Mouse (Mus musculus) CH12.LX (cell line): Measurements from ENCODE around the gene Ehd1. TPM values are rescaled to one million over a fixed set of nuclear protein-coding genes. Genes with fewer than 3 reads are reported as not detected.

Source experiments
- DNase-seq: peaks from one replicate; pipeline ENCODE4 v3.0.0-alpha.2; 2013; ENCODE audit errors: extremely low read depth
- H3K27ac ChIP-seq: 2 replicates; pipeline ENCODE4 v1.5.1; 2012; ENCODE audit warnings: low read depth, mild to moderate bottlenecking, control low read depth, moderate library complexity; ENCODE audit not compliant: insufficient read depth
- H3K27me3 ChIP-seq: replicated peaks from 2 replicates; pipeline ENCODE3; 2012; ENCODE audit warnings: inconsistent platforms
- H3K36me3 ChIP-seq, 2 experiments: replicated peaks in 1 of 2; 2 replicates each; pipeline versions ENCODE3 to v1.6.1; 2012; ENCODE audit warnings: inconsistent platforms in 1 of 2, low read length in 1 of 2, mild to moderate bottlenecking in 1 of 2, mixed read lengths in 1 of 2, moderate library complexity in 1 of 2; ENCODE audit not compliant: control insufficient read depth in 1 of 2, insufficient read depth in 1 of 2
- H3K4me1 ChIP-seq, 2 experiments: 2 replicates each; pipeline ENCODE4 v1.6.1; 2012; ENCODE audit warnings: inconsistent platforms in 1 of 2, moderate library complexity in 1 of 2; ENCODE audit not compliant: insufficient read depth in 2 of 2, control insufficient read depth in 1 of 2
- H3K4me2 ChIP-seq: 2 replicates; pipeline ENCODE4 v1.6.1; 2012; ENCODE audit warnings: low read depth, mild to moderate bottlenecking, control low read depth; ENCODE audit not compliant: poor library complexity, insufficient read depth, severe bottlenecking
- H3K4me3 ChIP-seq, 3 experiments: fragments of 150-350 bp in 1 of 3; sonication (generic) in 1 of 3; replicated peaks in 1 of 3; 2 replicates each; pipeline versions ENCODE3 to v1.5.1; 2011 to 2012; ENCODE audit warnings: low read depth in 2 of 3, low read length in 2 of 3, mild to moderate bottlenecking in 2 of 3, moderate library complexity in 2 of 3, control low read depth in 1 of 3, improper control_type of control experiment in 1 of 3, inconsistent platforms in 1 of 3, mixed read lengths in 1 of 3; ENCODE audit not compliant: poor library complexity in 1 of 3
- H3K79me2 ChIP-seq: replicated peaks from 2 replicates; pipeline ENCODE4 v1.6.1; 2012; ENCODE audit warnings: mild to moderate bottlenecking, moderate library complexity; ENCODE audit not compliant: control insufficient read depth, poor library complexity, insufficient read depth, severe bottlenecking; ENCODE audit errors: extremely low read depth
- H3K9ac ChIP-seq: 2 replicates; pipeline ENCODE4 v1.6.1; 2012; ENCODE audit warnings: low read depth, mild to moderate bottlenecking, control low read depth, moderate library complexity; ENCODE audit not compliant: insufficient read depth
- H3K9me3 ChIP-seq: replicated peaks from 2 replicates; pipeline ENCODE3; 2012; ENCODE audit warnings: low read length, inconsistent platforms, mixed read lengths
- BHLHE40 ChIP-seq: IDR thresholded peaks from 2 replicates; pipeline ENCODE4 v1.6.1; 2011; ENCODE audit warnings: mild to moderate bottlenecking, low read depth, low read length, improper control_type of control experiment
- CHD1 ChIP-seq: IDR thresholded peaks from 2 replicates; pipeline ENCODE4 v1.6.1; 2012; ENCODE audit warnings: low read depth, low read length, improper control_type of control experiment, inconsistent platforms
- ELF1 ChIP-seq: IDR thresholded peaks from 2 replicates; pipeline ENCODE4 v1.6.1; 2014; ENCODE audit warnings: low read depth, mild to moderate bottlenecking, inconsistent platforms, low read length, improper control_type of control experiment
- EP300 ChIP-seq: IDR thresholded peaks from 2 replicates; pipeline ENCODE4 v1.6.1; 2011; ENCODE audit warnings: low read length, improper control_type of control experiment
- ETS1 ChIP-seq: conservative IDR thresholded peaks from 2 replicates; pipeline ENCODE4 v1.6.1; 2012; ENCODE audit warnings: low read depth, mild to moderate bottlenecking, inconsistent platforms, low read length, improper control_type of control experiment, moderate library complexity
- IRF4 ChIP-seq: IDR thresholded peaks from 2 replicates; pipeline ENCODE4 v1.6.1; 2014; ENCODE audit warnings: low read depth, mild to moderate bottlenecking, inconsistent platforms, low read length, improper control_type of control experiment
- JUND ChIP-seq: conservative IDR thresholded peaks from 2 replicates; pipeline ENCODE4 v1.6.1; 2011; ENCODE audit warnings: low read depth, low read length, improper control_type of control experiment
- KAT2A ChIP-seq: IDR thresholded peaks from 2 replicates; pipeline ENCODE4 v1.6.1; 2012; ENCODE audit warnings: low read length, improper control_type of control experiment, inconsistent platforms; ENCODE audit not compliant: insufficient replicate concordance
- MAFK ChIP-seq: IDR thresholded peaks from 2 replicates; pipeline ENCODE4 v1.6.1; 2011; ENCODE audit warnings: low read length, improper control_type of control experiment; ENCODE audit not compliant: insufficient replicate concordance
- MAX ChIP-seq: IDR thresholded peaks from 2 replicates; pipeline ENCODE4 v1.6.1; 2011; ENCODE audit warnings: low read length, improper control_type of control experiment
- MAZ ChIP-seq: IDR thresholded peaks from 2 replicates; pipeline ENCODE4 v1.6.1; 2012; ENCODE audit warnings: low read depth, mild to moderate bottlenecking, inconsistent platforms, low read length, improper control_type of control experiment, moderate library complexity
- MEF2A ChIP-seq: IDR thresholded peaks from 2 replicates; pipeline ENCODE4 v1.6.1; 2014; ENCODE audit warnings: low read depth, mild to moderate bottlenecking, inconsistent platforms, low read length, improper control_type of control experiment, borderline replicate concordance
- MXI1 ChIP-seq: IDR thresholded peaks from 2 replicates; pipeline ENCODE4 v1.6.1; 2011; ENCODE audit warnings: mild to moderate bottlenecking, low read depth, low read length, improper control_type of control experiment
- MYC ChIP-seq: IDR thresholded peaks from 2 replicates; pipeline ENCODE4 v1.6.1; 2011; ENCODE audit warnings: low read depth, mild to moderate bottlenecking, improper control_type of control experiment, low read length
- NELFE ChIP-seq: IDR thresholded peaks from 2 replicates; pipeline ENCODE4 v1.6.1; 2011; ENCODE audit warnings: low read depth, low read length, improper control_type of control experiment
- NRF1 ChIP-seq: IDR thresholded peaks from 2 replicates; pipeline ENCODE4 v1.6.1; 2014; ENCODE audit warnings: low read depth, mild to moderate bottlenecking, inconsistent platforms, low read length, improper control_type of control experiment, moderate library complexity
- POLR2A ChIP-seq: IDR thresholded peaks from 2 replicates; pipeline ENCODE4 v1.6.1; 2011; ENCODE audit warnings: low read depth, mild to moderate bottlenecking, improper control_type of control experiment, low read length
- RAD21 ChIP-seq: IDR thresholded peaks from 2 replicates; pipeline ENCODE4 v1.6.1; 2011; ENCODE audit warnings: low read depth, mild to moderate bottlenecking, low read length, improper control_type of control experiment, moderate library complexity
- RCOR1 ChIP-seq: conservative IDR thresholded peaks from 2 replicates; pipeline ENCODE4 v1.6.1; 2012; ENCODE audit warnings: low read depth, mild to moderate bottlenecking, inconsistent platforms, low read length, improper control_type of control experiment
- SIN3A ChIP-seq: IDR thresholded peaks from 2 replicates; pipeline ENCODE4 v1.6.1; 2012; ENCODE audit warnings: low read length, improper control_type of control experiment, inconsistent platforms
- SMC3 ChIP-seq: IDR thresholded peaks from 2 replicates; pipeline ENCODE4 v1.6.1; 2011; ENCODE audit warnings: low read depth, low read length, improper control_type of control experiment
- TBP ChIP-seq: conservative IDR thresholded peaks from 2 replicates; pipeline ENCODE4 v1.6.1; 2011; ENCODE audit warnings: low read depth, low read length, improper control_type of control experiment
- TCF12 ChIP-seq: IDR thresholded peaks from 2 replicates; pipeline ENCODE4 v1.6.1; 2014; ENCODE audit warnings: low read depth, mild to moderate bottlenecking, inconsistent platforms, low read length, improper control_type of control experiment
- UBTF ChIP-seq: IDR thresholded peaks from 2 replicates; pipeline ENCODE4 v1.6.1; 2012; ENCODE audit warnings: low read depth, mild to moderate bottlenecking, inconsistent platforms, low read length, improper control_type of control experiment, moderate library complexity
- USF1 ChIP-seq: IDR thresholded peaks from 2 replicates; pipeline ENCODE4 v1.6.1; 2014; ENCODE audit warnings: low read depth, mild to moderate bottlenecking, inconsistent platforms, low read length, improper control_type of control experiment
- USF2 ChIP-seq: conservative IDR thresholded peaks from 2 replicates; pipeline ENCODE4 v1.6.1; 2011; ENCODE audit warnings: low read depth, low read length, improper control_type of control experiment
- ZC3H11A ChIP-seq: IDR thresholded peaks from 2 replicates; pipeline ENCODE4 v1.6.1; 2012; ENCODE audit warnings: low read depth, mild to moderate bottlenecking, inconsistent platforms, low read length, improper control_type of control experiment
- ZMIZ1 ChIP-seq: IDR thresholded peaks from 2 replicates; pipeline ENCODE4 v1.6.1; 2012; ENCODE audit warnings: low read depth, mild to moderate bottlenecking, inconsistent platforms, low read length, improper control_type of control experiment
- ZNF384 ChIP-seq: IDR thresholded peaks from 2 replicates; pipeline ENCODE4 v1.6.1; 2012; ENCODE audit warnings: low read depth, low read length, improper control_type of control experiment, inconsistent platforms
- dilution Hi-C: fragments of 300-500 bp; cut with MboI; formaldehyde crosslinking; loops from 2 replicates; pipeline ENCODE4 v1.14.3; 2020; ENCODE audit warnings: low sequenced_read_pairs; ENCODE audit not compliant: extremely low pct_unique_long_range_greater_than_20kb, extremely low pct_ligation_motif_present
- in situ Hi-C: fragments of 300-500 bp; cut with MboI; formaldehyde crosslinking; loops from 3 replicates; pipeline ENCODE4 v1.14.3; 2019; ENCODE audit warnings: low sequenced_read_pairs, low pct_ligation_motif_present, low pct_unique_long_range_greater_than_20kb, mixed read lengths
- polyA plus RNA-seq: library from polyadenylated mRNA; unstranded; fragments of >175 nt; gene quantifications from 2 replicates; pipeline ENCODE4 v1.2.1, GENCODE M21; 2012; ENCODE audit warnings: low read depth; ENCODE audit not compliant: insufficient read length
- total RNA-seq, 2 experiments: library from RNA; depleted of rRNA; stranded (reverse); fragments of 300-350 nt in 1 of 2; fragments of >200 nt in 1 of 2; gene quantifications; 2 replicates each; pipeline ENCODE4 v1.2.3; 2012 to 2014

Gene Ehd1
- total and polyA plus RNA-seq, 3 experiments: 131 to 400 (median 245) TPM

DNA sequence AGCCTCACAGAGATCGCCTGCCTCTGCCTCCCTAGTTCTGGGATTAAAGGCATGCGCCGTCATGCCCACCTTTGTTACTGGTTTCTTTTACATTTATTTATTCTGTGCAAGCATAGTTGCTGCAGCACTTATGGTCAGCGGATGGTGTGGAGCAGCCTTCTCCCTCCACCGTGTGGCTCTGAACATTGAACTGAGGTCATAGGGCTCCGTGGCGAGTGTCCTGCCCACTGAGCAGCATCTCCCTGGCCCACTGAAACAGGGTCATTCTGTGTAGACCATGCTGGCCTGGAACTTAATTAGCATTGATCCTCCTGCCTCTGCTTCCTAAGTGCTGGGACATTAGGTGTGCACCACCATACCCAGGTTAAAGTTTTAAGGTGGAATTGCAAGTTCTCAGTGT, 4.0 kb downstream of the Ehd1 start:
- Histone ChIP-seq H3K4me1 (peaks cover 25 to 56% of the 10 kb centered on the region in 2 experiments), H3K27ac (peak overlapping the region; percentile 99), H3K4me2 (peak overlapping the region; percentile 69), H3K27me3 (no peaks in the 10 kb centered on the region), H3K79me2 (peaks cover 76% of the 10 kb centered on the region), H3K9ac (peak overlapping the region; percentile 92), H3K9me3 (no peaks in the 10 kb centered on the region), H3K36me3 (peaks cover 68 to 71% of the 10 kb centered on the region in 2 experiments), H3K4me3 (peak overlapping the region; percentile 70 to 99 (median 99))
- TF ChIP-seq ZMIZ1 (no peak), MXI1 (no peak), ZNF384 (no peak), IRF4 (no peak), RAD21 (no peak), KAT2A (no peak), SIN3A (no peak), MAFK (no peak), USF1 (no peak), POLR2A (no peak), ZC3H11A (no peak), EP300 (no peak), NELFE (no peak), RCOR1 (no peak), NRF1 (no peak)
- in situ Hi-C loops: no loop called here
- no peak for DNase-seq
- dilution Hi-C loops: no loop called here

DNA sequence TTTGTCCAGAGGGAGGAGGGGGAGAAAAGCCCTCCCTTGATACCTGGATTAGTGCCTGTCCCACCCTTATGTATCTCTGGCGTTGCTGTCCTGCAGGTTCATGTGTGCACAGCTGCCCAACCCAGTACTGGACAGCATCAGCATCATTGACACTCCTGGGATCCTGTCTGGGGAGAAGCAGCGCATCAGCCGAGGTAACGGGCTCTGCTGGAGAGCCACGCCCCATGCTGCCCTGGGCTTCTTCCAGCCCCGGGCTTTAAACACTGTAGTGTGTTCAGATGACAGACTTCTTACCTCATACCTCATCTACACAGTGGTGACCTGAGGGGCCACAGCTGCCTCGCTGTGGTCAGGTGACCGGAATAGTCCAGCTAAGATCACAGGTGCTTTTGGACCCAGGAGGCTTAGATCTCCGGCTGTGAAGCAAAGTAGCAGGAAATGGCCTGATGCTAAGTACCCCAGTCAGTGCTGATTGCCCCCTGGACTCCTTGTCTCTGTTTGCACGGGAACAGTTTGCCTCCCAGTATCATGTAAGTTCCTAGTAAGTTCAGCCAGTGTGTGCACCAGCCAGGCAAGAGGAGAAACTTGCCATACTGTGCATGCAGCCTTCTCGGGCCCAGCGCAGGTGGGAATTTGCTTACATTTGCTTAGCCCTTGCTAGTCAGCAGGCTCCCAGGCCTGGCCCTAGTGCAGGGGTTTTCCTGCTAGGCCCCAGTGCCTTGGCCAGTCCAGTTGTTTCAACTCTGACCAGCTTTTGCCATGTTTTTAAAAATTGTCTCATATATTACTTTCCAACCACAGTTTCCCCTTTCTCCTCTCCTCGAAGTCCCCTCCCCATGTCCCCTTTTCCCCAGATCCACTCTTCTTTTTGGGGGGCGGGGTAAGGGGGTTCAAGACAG, 4.8 kb downstream of the Ehd1 start:
- peaks cover 82% of the 10 kb centered on the region for H3K79me2 ChIP-seq
- no peaks in the 10 kb centered on the region for H3K27me3 ChIP-seq
- peak overlapping the region; percentile 92 for H3K9ac ChIP-seq
- DNase-seq: peak; percentile 92
- peak overlapping the region; percentile 99 for H3K27ac ChIP-seq
- peaks cover 33 to 57% of the 10 kb centered on the region in 2 experiments for H3K4me1 ChIP-seq
- in situ Hi-C loops (no loop called here), dilution Hi-C loops (no loop called here)
- H3K36me3 ChIP-seq: peaks cover 75 to 79% of the 10 kb centered on the region in 2 experiments
- H3K4me3 ChIP-seq: peak overlapping the region; percentile 70 to 99 (median 99)
- H3K9me3 ChIP-seq: no peaks in the 10 kb centered on the region
- peak overlapping the region; percentile 69 for H3K4me2 ChIP-seq
- TF ChIP-seq ZNF384 (no peak), UBTF (no peak), BHLHE40 (peak; percentile 92), RAD21 (no peak; the same call in 1 of the 2 replicates), ETS1 (peak; percentile 90), NELFE (no peak; the same call in none of the 2 replicates), MAZ (peak; percentile 92), ZC3H11A (no peak), SMC3 (no peak), MEF2A (peak; percentile 81), TCF12 (peak; percentile 97), CHD1 (no peak; the same call in none of the 2 replicates), MYC (peak; percentile 43), TBP (no peak; the same call in none of the 2 replicates), JUND (peak; percentile 59; the same call in 1 of the 2 replicates), MAX (peak; percentile 59; the same call in 1 of the 2 replicates), ELF1 (0 out of 2 replicates have a peak, but pooled peaks have one; percentile 48), IRF4 (peak; percentile 66), KAT2A (0 out of 2 replicates have a peak, but pooled peaks have one; percentile 18), MXI1 (peak; percentile 87; the same call in 1 of the 2 replicates), USF2 (peak; percentile 61), NRF1 (0 out of 2 replicates have a peak, but pooled peaks have one; percentile 11)
